Mouse (Mus musculus) c-Kit-positive CD71-positive TER-119-positive erythroid progenitor cells, embryonic 14.5 days (primary cell): ENCODE measurements around the gene Odf2l.

Experiments used
- DNase-seq: peaks from one replicate; pipeline ENCODE4 v3.0.0-alpha.2; 2013; ENCODE audit warnings: low spot score

Odf2l gene

GRCm38 (mm10) chr3:145140236-145140635 lies 21.8 kb downstream of the Odf2l start:
- no peak for DNase-seq

- no peak for DNase-seq
These were observed 24.5 kb downstream of the Odf2l start for GRCm38 (mm10) chr3:145142925-145143324.

- no peak for DNase-seq
These were observed 25.5 kb downstream of the Odf2l start for GRCm38 (mm10) chr3:145143856-145144255.

- DNase-seq: no peak
These were observed 28.5 kb downstream of the Odf2l start for GRCm38 (mm10) chr3:145146871-145147270.

GRCm38 (mm10) chr3:145147483-145147882 lies 29.1 kb downstream of the Odf2l start:
- no peak for DNase-seq

GRCm38 (mm10) chr3:145147952-145148351 lies 29.6 kb downstream of the Odf2l start:
- DNase-seq: no peak

- no peak for DNase-seq
These were observed 32.7 kb downstream of the Odf2l start for GRCm38 (mm10) chr3:145151092-145151491.

- no peak for DNase-seq
These were observed 33.5 kb downstream of the Odf2l start for GRCm38 (mm10) chr3:145151933-145152332.

GRCm38 (mm10) chr3:145156883-145157282 lies 38.5 kb downstream of the Odf2l start:
- no peak for DNase-seq

- no peak for DNase-seq
These were observed 40.1 kb downstream of the Odf2l start for GRCm38 (mm10) chr3:145158441-145158840.

- no peak for DNase-seq
These were observed 48.4 kb downstream of the Odf2l start for GRCm38 (mm10) chr3:145166741-145167140.

- DNase-seq: no peak
These were observed 49.4 kb downstream of the Odf2l start for GRCm38 (mm10) chr3:145167766-145168165.

GRCm38 (mm10) chr3:145168844-145169696 lies 50.7 kb downstream of the Odf2l start:
- DNase-seq: no peak

GRCm38 (mm10) chr3:145170028-145170427 lies 51.6 kb downstream of the Odf2l start:
- no peak for DNase-seq

- no peak for DNase-seq
These were observed 52.4 kb downstream of the Odf2l start for GRCm38 (mm10) chr3:145170604-145171389.

- no peak for DNase-seq
These were observed 53.1 kb downstream of the Odf2l start for GRCm38 (mm10) chr3:145171390-145172060.

- DNase-seq: no peak
These were observed 66.3 kb downstream of the Odf2l start for GRCm38 (mm10) chr3:145184645-145185044.

- DNase-seq: no peak
These were observed 73.6 kb downstream of the Odf2l start for GRCm38 (mm10) chr3:145191972-145192371.

- DNase-seq: no peak
These were observed 77.0 kb downstream of the Odf2l start for GRCm38 (mm10) chr3:145195240-145195923.

- no peak for DNase-seq
These were observed 79.7 kb downstream of the Odf2l start for GRCm38 (mm10) chr3:145198050-145198449.
